Mouse (Mus musculus) cerebellum, postnatal 10 days (tissue): Measurements from ENCODE around the gene Ccdc28a.
A peak's percentile ranks its signal among the peaks of the same experiment; 100 is the strongest.

Source experiments
- DNase-seq, 2 experiments: peaks; one replicate each; pipeline ENCODE4 v3.0.0; 2021; ENCODE audit warnings: mixed read lengths in 2 of 2

The Ccdc28a gene

DNA sequence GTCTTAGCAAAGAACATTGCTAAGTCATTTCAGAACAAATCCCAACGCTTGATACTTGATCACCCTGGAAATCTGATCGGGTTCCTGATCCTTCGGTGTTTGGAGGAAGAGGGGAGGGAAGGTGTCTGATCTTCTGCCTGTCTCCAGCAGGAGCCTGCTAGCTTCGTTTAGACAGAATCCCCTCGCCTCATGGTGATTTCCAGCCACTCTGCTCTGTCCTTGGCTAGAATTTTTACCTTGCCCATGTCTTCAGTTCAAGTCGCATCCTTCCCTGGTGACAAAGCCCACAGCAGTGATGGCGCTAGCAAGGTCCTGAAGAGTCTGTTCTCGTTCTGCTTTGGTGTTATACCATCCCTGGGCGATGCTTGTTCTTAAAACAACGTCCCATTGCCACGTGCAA is 40.6 kb downstream of the Ccdc28a start:
- no peak for DNase-seq

DNA sequence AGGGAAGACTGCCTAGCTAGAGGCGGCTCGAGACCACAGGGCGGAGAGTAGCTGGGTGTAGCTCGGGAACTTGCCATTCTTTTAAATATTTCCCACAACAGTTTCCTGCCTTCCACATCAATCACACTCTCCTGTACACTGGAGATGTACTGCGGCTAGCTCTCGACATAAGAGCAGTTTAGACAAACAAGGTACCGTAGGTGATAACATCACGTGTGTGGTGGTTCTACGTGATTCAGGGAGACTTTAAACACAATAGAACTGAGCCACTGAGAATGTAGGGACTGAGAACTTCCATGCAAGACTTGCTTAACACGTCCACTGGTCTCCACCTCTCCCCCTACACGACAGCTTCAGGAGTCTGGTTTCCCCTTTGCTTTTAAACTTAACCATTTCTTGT is 41.6 kb downstream of the Ccdc28a start:
- DNase-seq = no peak

DNA sequence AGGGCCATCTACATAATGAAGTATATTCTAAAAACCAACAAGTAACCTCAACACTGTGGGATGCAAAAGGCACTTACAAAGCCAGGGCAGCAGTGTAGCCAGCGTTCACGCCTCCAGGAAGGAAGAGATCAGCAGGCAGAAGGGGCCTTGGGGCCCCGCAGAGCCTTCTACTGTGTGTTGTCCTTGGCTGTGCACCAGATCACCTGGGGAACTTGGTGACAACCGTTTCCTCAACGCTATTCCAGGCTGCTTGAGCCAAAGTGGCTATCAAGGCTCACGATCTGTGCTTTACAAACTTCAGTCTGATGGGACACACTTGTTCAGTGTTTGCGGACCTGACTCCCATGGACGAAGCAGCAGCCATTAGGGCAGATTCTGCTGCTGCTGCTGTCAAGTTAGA is 43.1 kb downstream of the Ccdc28a start:
- peak; percentile 11 to 27 for DNase-seq

DNA sequence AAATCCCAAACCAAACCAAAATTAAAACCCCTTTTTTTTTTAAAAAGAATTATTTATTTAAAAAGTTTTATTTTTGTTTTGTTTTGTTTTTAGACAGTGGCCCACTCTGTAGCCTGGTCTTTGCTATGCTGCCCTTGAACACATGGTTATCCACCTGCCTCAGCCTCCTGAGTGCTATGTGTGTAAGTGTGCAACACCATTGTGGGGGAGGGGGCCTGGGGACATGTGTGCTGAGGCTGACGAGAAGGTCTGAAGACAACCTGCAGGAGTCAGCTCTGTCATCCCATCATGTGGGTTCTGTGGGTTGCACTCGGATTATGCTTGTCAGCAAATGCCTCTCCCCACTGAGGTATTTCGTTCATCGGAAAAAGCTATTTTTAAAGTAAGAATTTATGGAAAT is 45.3 kb downstream of the Ccdc28a start:
- DNase-seq = no peak

DNA sequence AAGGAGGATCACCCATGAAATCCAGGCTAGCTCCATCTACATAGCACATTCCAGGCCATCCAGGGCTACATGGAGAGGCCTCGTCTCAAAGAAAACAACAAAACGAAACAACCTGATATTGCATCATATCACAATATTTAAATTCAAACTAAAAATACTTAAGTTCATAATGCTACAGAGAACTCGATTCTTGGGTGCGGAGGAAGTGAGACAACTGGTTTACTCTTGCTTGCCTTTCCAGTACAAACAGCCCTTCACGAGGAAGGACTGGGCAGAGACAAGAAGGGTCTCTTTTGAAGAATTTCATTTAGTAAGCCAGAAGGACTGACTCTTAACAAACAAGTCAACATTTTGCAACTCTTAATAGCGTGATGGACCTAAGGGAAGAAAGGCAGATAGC is 46.2 kb downstream of the Ccdc28a start:
- no peak for DNase-seq

DNA sequence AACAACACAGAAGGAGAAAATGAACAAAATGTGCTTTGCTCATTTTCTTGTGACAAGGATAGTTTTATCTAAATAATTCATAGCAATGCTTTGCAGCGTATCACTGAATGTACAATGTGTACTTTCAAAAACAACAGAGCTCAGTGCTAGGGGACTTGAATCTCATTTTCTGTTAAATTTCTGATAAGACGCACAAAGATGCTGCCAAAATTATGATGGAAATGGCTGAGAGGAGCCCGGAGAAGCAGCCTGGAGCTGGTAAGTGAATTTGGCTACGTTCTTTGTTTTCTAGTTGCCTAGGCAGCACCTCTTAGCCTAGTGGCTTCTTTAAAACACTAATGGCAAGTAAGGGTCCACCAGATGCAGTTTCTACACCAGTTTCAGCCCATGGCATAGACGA is 52.6 kb downstream of the Ccdc28a start:
- DNase-seq = no peak

DNA sequence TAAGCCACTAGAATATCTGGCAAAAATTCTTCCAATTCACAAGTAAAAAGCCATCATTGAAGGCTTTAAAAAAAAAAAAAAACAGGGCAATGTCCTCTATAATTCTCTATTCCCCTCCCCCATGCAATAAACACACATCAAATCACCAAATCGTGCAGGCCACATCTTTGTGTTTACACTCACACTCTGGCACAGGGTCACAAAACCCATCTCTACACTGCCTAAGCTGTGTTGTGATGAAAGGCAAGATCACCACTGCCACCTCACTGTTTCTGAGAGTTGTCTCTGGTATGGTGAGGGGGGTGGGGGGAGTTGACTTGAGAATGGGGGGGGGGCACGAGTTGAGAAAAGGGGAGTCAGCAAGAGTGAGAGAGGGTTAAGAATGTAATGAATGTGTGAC is 57.5 kb downstream of the Ccdc28a start:
- no peak for DNase-seq

DNA sequence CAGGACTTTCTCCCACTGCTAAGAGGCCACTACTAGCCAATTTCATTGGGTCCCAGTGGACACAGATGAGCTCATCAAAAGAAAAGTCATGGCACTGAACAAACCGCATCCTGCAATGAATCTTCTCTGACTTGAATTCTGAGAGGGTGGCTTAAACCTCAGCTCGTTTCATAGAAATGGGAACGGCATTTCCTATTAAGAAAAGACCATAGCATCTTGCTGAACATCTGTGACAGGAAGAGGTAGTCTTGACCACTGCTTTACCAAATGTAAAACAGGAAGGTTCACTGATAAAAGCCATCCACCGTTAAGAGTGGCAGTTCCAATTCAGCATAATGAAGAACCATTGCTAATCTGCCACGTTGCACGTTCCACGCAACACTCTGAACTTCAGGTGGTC is 58.1 kb downstream of the Ccdc28a start:
- DNase-seq = no peak

DNA sequence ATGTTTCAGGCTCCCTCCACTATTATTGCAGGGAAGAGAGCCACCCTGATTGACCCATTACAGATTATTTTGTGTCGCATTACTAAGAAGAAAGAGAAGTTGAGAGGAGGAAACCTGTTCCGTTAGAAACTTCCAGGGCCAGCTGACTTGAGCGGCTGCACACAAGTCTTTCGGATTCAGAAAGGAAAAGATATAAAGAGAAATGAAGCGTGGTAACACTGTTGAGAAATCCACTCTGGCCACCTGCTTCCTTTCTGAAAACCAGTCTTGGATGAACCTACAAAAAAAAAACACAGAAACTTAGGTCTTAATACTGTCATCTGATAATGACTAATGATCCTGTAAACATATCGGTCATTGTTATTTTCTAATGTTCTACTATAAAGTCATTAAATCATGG is 59.7 kb downstream of the Ccdc28a start:
- DNase-seq = no peak
